Mouse (Mus musculus): Measurements from ENCODE around the gene Gm9117. TPM values are rescaled to one million over a fixed set of nuclear protein-coding genes. Genes with fewer than 3 reads are reported as not detected.
"Not testable (repeated sequence)": the region's sequence is repeated elsewhere in the genome, so short reads cannot be mapped to it uniquely, and the experiment has no call there.

The Gm9117 gene
- not detected in 2 replicates for polyA plus RNA-seq (2015; fragmentation: Nextera tagmentation; extraction: Ambion mirVana)

GRCm38 (mm10) chr3:93943443-93943842 is at the start of gene Gm9117:
Gm9117 (minus strand) TSS chr3:93943543.
- H3K9ac ChIP-seq; H3K4me2 ChIP-seq (replicated peaks): not testable (repeated sequence)
- WGBS, result 85% methylated on average over 4 of the region's 4 CpGs

GRCm38 (mm10) chr3:93968938-93969337 is 25.6 kb upstream of the Gm9117 start:
- not testable (repeated sequence) for H3K4me3 ChIP-seq (replicated peaks); H3K27ac ChIP-seq (replicated peaks); H3K36me3 ChIP-seq; H3K27me3 ChIP-seq; H3K9me3 ChIP-seq (replicated peaks); H3K4me1 ChIP-seq; H3K9ac ChIP-seq; ATAC-seq (ENCODE audit: insufficient number of reproducible peaks, low FRiP score, low TSS enrichment, low read depth); H3K4me2 ChIP-seq (replicated peaks)
- WGBS, result 92% methylated on average over 6 of the region's 6 CpGs

More at GRCm38 (mm10) chr3:93943443-93943842, at the start of gene Gm9117:
- not testable (repeated sequence) for ATAC-seq (ENCODE audit: insufficient number of reproducible peaks, low FRiP score, low TSS enrichment, low read depth); H3K27ac ChIP-seq (replicated peaks); H3K4me1 ChIP-seq; H3K9me3 ChIP-seq (replicated peaks); H3K36me3 ChIP-seq; H3K4me3 ChIP-seq (replicated peaks); H3K27me3 ChIP-seq

- 70% methylated on average over 3 of the region's 4 CpGs for WGBS
- not testable (repeated sequence) for ATAC-seq (ENCODE audit: insufficient number of reproducible peaks, low FRiP score, low TSS enrichment, low read depth); H3K27ac ChIP-seq (replicated peaks)
Measured at GRCm38 (mm10) chr3:93961214-93961613, 17.9 kb upstream of the Gm9117 start, which contains the start of gene Tdpoz5. Tdpoz5 (minus strand) TSS chr3:93961314.

GRCm38 (mm10) chr3:93938386-93938785 is 5.0 kb downstream of the Gm9117 start:
- H3K9me3 ChIP-seq (replicated peaks); H3K36me3 ChIP-seq; H3K4me1 ChIP-seq; H3K27me3 ChIP-seq; H3K27ac ChIP-seq (replicated peaks); H3K4me2 ChIP-seq (replicated peaks); H3K4me3 ChIP-seq (replicated peaks); ATAC-seq (ENCODE audit: insufficient number of reproducible peaks, low FRiP score, low TSS enrichment, low read depth); H3K9ac ChIP-seq: not testable (repeated sequence)
- no CpG with 5 or more reads among the region's 3 CpGs for WGBS

More at GRCm38 (mm10) chr3:93961214-93961613, 17.9 kb upstream of the Gm9117 start, which contains the start of gene Tdpoz5:
- H3K4me2 ChIP-seq (replicated peaks); H3K27me3 ChIP-seq; H3K4me1 ChIP-seq; H3K9ac ChIP-seq; H3K9me3 ChIP-seq (replicated peaks); H3K36me3 ChIP-seq; H3K4me3 ChIP-seq (replicated peaks): not testable (repeated sequence)

Other genes starting within 250 kb of the Gm9117 start
- not detected in 2 replicates for gene Gm5773, start 170.5 kb downstream of the Gm9117 start, polyA plus RNA-seq (2015; fragmentation: Nextera tagmentation; extraction: Ambion mirVana)
- not detected in 2 replicates for gene Tdpoz4, start 147.1 kb downstream of the Gm9117 start, polyA plus RNA-seq (2015; fragmentation: Nextera tagmentation; extraction: Ambion mirVana)
- not detected in 2 replicates for gene Tdpoz3, start 117.5 kb downstream of the Gm9117 start, polyA plus RNA-seq (2015; fragmentation: Nextera tagmentation; extraction: Ambion mirVana)
- gene Tdpoz5, start 17.8 kb upstream of the Gm9117 start, polyA plus RNA-seq (2015; fragmentation: Nextera tagmentation; extraction: Ambion mirVana), result not detected in 2 replicates
- not detected in 2 replicates for gene Gm9125, start 111.3 kb upstream of the Gm9117 start, polyA plus RNA-seq (2015; fragmentation: Nextera tagmentation; extraction: Ambion mirVana)
- not detected in 2 replicates for gene Gm10697, start 129.1 kb upstream of the Gm9117 start, polyA plus RNA-seq (2015; fragmentation: Nextera tagmentation; extraction: Ambion mirVana)
- gene Gm10696, start 234.7 kb upstream of the Gm9117 start, polyA plus RNA-seq (2015; fragmentation: Nextera tagmentation; extraction: Ambion mirVana), result not detected in 2 replicates

All from embryonic facial prominence, embryonic 15.5 days (tissue).